Mouse (Mus musculus): ENCODE data around the gene Pianp. TPM values are rescaled to one million over a fixed set of nuclear protein-coding genes. Genes with fewer than 3 reads are reported as not detected.

Gene Pianp
- polyA plus RNA-seq, 1 experiment from 2014 or later = 22.6 TPM

DNA sequence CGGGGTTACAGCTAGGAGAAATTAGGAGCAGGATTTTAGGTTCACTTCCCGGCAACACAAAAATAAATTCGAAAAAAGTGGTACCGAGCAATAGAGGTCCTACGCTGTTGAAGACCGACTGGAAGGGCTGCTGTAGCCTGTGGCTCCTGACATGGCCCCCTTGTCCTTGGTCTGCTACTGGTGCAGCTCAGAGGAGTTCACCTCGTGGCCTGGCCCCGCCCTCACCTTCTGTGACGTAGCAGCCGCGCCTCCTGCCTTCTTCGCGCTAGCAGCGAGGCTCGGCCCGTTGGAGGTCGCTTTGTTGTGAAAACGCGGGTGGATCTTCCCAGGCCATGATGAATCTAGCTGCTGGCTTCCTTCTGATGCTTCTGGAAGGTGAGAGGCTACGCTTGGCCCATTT lies 53.2 kb downstream of the Pianp start, which contains the start of gene Acrbp:
TSS of gene Acrbp (plus strand) at position 12 of the 400 bp plus-strand sequence.
- no peak within 1 kb of the TSS for H3K27ac ChIP-seq (ENCODE audit: low read depth, low read length)
- no peak within 1 kb of the TSS for H3K4me3 ChIP-seq (ENCODE audit: low read depth, low read length)
- H3K4me1 ChIP-seq (ENCODE audit: control insufficient read depth, insufficient read depth, low read length) = no peaks in the 10 kb centered on the region
- H3K36me3 ChIP-seq (ENCODE audit: control insufficient read depth, insufficient read depth, low read length) = peaks cover 95% of the 10 kb centered on the region
- DNase-seq (ENCODE audit: low spot score) (no peak), ATAC-seq (no peak)
- 33% methylated on average over 20 of the region's 20 CpGs for WGBS
- no peaks in the 10 kb centered on the region for H3K27me3 ChIP-seq (replicated peaks; ENCODE audit: control insufficient read depth, insufficient read depth, low read length)
- no peak within 1 kb of the TSS for H3K9ac ChIP-seq (ENCODE audit: low read length)
- H3K4me2 ChIP-seq (ENCODE audit: low read length) = no peak within 1 kb of the TSS
- H3K9me3 ChIP-seq (replicated peaks; ENCODE audit: control insufficient read depth, low read length) = no peaks in the 10 kb centered on the region

DNA sequence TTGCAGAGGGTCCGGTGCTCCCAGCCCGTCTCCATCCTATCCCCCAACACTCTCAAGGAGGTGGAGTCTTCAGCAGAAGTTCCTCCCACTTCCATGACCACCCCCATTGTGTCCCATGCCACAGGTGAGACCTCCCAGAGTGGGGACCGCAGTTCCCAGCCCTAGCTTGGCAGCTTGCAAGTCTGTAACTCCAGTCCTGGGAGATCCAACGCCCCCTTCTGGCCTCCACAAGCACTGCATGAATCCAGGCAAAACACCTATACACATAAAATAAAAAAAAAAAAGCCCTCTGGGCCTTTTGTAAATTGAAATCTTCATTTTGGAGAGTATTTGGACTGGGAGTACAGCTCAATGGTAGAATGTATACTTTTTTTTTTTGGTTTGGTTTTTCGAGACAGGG lies 54.7 kb downstream of the Pianp start:
- H3K9ac ChIP-seq (ENCODE audit: low read length) = no peak overlapping the region
- DNase-seq (ENCODE audit: low spot score) = no peak
- no peaks in the 10 kb centered on the region for H3K27me3 ChIP-seq (replicated peaks; ENCODE audit: control insufficient read depth, insufficient read depth, low read length)
- no peaks in the 10 kb centered on the region for H3K9me3 ChIP-seq (replicated peaks; ENCODE audit: control insufficient read depth, low read length)
- no peak overlapping the region for H3K27ac ChIP-seq (ENCODE audit: low read depth, low read length)
- no peaks in the 10 kb centered on the region for H3K4me1 ChIP-seq (ENCODE audit: control insufficient read depth, insufficient read depth, low read length)
- no peak for ATAC-seq
- H3K4me2 ChIP-seq (ENCODE audit: low read length) = no peak overlapping the region
- peaks cover 86% of the 10 kb centered on the region for H3K36me3 ChIP-seq (ENCODE audit: control insufficient read depth, insufficient read depth, low read length)
- 63% methylated on average over 5 of the region's 5 CpGs for WGBS
- no peak overlapping the region for H3K4me3 ChIP-seq (ENCODE audit: low read depth, low read length)

Other genes with a start within 250 kb of the Pianp start
- gene Gm45234, start 240.7 kb upstream of the Pianp start, polyA plus RNA-seq (2014; fragmentation: Nextera tagmentation; extraction: Ambion mirVana) = not detected in 2 replicates
- gene Atn1, start 240.2 kb upstream of the Pianp start, polyA plus RNA-seq (2014; fragmentation: Nextera tagmentation; extraction: Ambion mirVana) = 12.2 and 16.6 TPM in 2 replicates
- 34.6 and 49.5 TPM in 2 replicates for gene Eno2, start 227.0 kb upstream of the Pianp start, polyA plus RNA-seq (2014; fragmentation: Nextera tagmentation; extraction: Ambion mirVana)
- 3.4 and 3.5 TPM in 2 replicates for gene Lrrc23, start 217.0 kb upstream of the Pianp start, polyA plus RNA-seq (2014; fragmentation: Nextera tagmentation; extraction: Ambion mirVana)
- gene Spsb2, start 188.0 kb upstream of the Pianp start, polyA plus RNA-seq (2014; fragmentation: Nextera tagmentation; extraction: Ambion mirVana) = 4.7 and 5.3 TPM in 2 replicates
- 417 and 461 TPM in 2 replicates for gene Tpi1, start 182.4 kb upstream of the Pianp start, polyA plus RNA-seq (2014; fragmentation: Nextera tagmentation; extraction: Ambion mirVana)
- gene Usp5, start 167.2 kb upstream of the Pianp start, polyA plus RNA-seq (2014; fragmentation: Nextera tagmentation; extraction: Ambion mirVana) = 154 and 174 TPM in 2 replicates
- gene Cdca3, start 167.1 kb upstream of the Pianp start, polyA plus RNA-seq (2014; fragmentation: Nextera tagmentation; extraction: Ambion mirVana) = 107 and 139 TPM in 2 replicates
- 0.54 and 0.89 TPM in 2 replicates for gene Gnb3, start 156.4 kb upstream of the Pianp start, polyA plus RNA-seq (2014; fragmentation: Nextera tagmentation; extraction: Ambion mirVana)
- 6.2 and 10.1 TPM in 2 replicates for gene P3h3, start 138.9 kb upstream of the Pianp start, polyA plus RNA-seq (2014; fragmentation: Nextera tagmentation; extraction: Ambion mirVana)
- 11.0 and 13.0 TPM in 2 replicates for gene Gpr162, start 132.7 kb upstream of the Pianp start, polyA plus RNA-seq (2014; fragmentation: Nextera tagmentation; extraction: Ambion mirVana)
- 0.29 and 0.38 TPM in 2 replicates for gene Cd4, start 108.5 kb upstream of the Pianp start, polyA plus RNA-seq (2014; fragmentation: Nextera tagmentation; extraction: Ambion mirVana)
- 1.2 and 2.7 TPM in 2 replicates for gene Lag3, start 85.0 kb upstream of the Pianp start, polyA plus RNA-seq (2014; fragmentation: Nextera tagmentation; extraction: Ambion mirVana)
- gene Ptms, start 76.6 kb upstream of the Pianp start, polyA plus RNA-seq (2014; fragmentation: Nextera tagmentation; extraction: Ambion mirVana) = 479 and 481 TPM in 2 replicates
- 470 and 520 TPM in 2 replicates for gene Mlf2, start 65.3 kb upstream of the Pianp start, polyA plus RNA-seq (2014; fragmentation: Nextera tagmentation; extraction: Ambion mirVana)
- 96.5 and 105 TPM in 2 replicates for gene Cops7a, start 31.2 kb upstream of the Pianp start, polyA plus RNA-seq (2014; fragmentation: Nextera tagmentation; extraction: Ambion mirVana)
- gene Zfp384, start 12.5 kb downstream of the Pianp start, polyA plus RNA-seq (2014; fragmentation: Nextera tagmentation; extraction: Ambion mirVana) = 8.4 and 9.8 TPM in 2 replicates
- gene Ing4, start 43.1 kb downstream of the Pianp start, polyA plus RNA-seq (2014; fragmentation: Nextera tagmentation; extraction: Ambion mirVana) = 178 and 181 TPM in 2 replicates
- gene Acrbp, start 53.0 kb downstream of the Pianp start, polyA plus RNA-seq (2014; fragmentation: Nextera tagmentation; extraction: Ambion mirVana) = 10.2 and 14.8 TPM in 2 replicates
- 0.21 and 0.81 TPM in 2 replicates for gene Lpar5, start 71.2 kb downstream of the Pianp start, polyA plus RNA-seq (2014; fragmentation: Nextera tagmentation; extraction: Ambion mirVana)
- gene Chd4, start 99.3 kb downstream of the Pianp start, polyA plus RNA-seq (2014; fragmentation: Nextera tagmentation; extraction: Ambion mirVana) = 61.1 and 66.1 TPM in 2 replicates
- 46.8 and 52.7 TPM in 2 replicates for gene Nop2, start 135.2 kb downstream of the Pianp start, polyA plus RNA-seq (2014; fragmentation: Nextera tagmentation; extraction: Ambion mirVana)
- gene Iffo1, start 148.5 kb downstream of the Pianp start, polyA plus RNA-seq (2014; fragmentation: Nextera tagmentation; extraction: Ambion mirVana) = 10.8 and 13.4 TPM in 2 replicates
- 1,676 and 1,964 TPM in 2 replicates for gene Gapdh, start 169.8 kb downstream of the Pianp start, polyA plus RNA-seq (2014; fragmentation: Nextera tagmentation; extraction: Ambion mirVana)
- gene Ncapd2, start 195.0 kb downstream of the Pianp start, polyA plus RNA-seq (2014; fragmentation: Nextera tagmentation; extraction: Ambion mirVana) = 64.4 and 67.6 TPM in 2 replicates
- gene Mrpl51, start 195.1 kb downstream of the Pianp start, polyA plus RNA-seq (2014; fragmentation: Nextera tagmentation; extraction: Ambion mirVana) = 160 and 179 TPM in 2 replicates
- gene Vamp1, start 218.9 kb downstream of the Pianp start, polyA plus RNA-seq (2014; fragmentation: Nextera tagmentation; extraction: Ambion mirVana) = 1.7 and 2.7 TPM in 2 replicates
- 1.8 and 2.6 TPM in 2 replicates for gene Tapbpl, start 235.2 kb downstream of the Pianp start, polyA plus RNA-seq (2014; fragmentation: Nextera tagmentation; extraction: Ambion mirVana)
- gene Cd27, start 240.3 kb downstream of the Pianp start, polyA plus RNA-seq (2014; fragmentation: Nextera tagmentation; extraction: Ambion mirVana) = 0.24 and 0.37 TPM in 2 replicates